ENCODE assay signal across 8 mouse cellular contexts in the genomic region with DNA sequence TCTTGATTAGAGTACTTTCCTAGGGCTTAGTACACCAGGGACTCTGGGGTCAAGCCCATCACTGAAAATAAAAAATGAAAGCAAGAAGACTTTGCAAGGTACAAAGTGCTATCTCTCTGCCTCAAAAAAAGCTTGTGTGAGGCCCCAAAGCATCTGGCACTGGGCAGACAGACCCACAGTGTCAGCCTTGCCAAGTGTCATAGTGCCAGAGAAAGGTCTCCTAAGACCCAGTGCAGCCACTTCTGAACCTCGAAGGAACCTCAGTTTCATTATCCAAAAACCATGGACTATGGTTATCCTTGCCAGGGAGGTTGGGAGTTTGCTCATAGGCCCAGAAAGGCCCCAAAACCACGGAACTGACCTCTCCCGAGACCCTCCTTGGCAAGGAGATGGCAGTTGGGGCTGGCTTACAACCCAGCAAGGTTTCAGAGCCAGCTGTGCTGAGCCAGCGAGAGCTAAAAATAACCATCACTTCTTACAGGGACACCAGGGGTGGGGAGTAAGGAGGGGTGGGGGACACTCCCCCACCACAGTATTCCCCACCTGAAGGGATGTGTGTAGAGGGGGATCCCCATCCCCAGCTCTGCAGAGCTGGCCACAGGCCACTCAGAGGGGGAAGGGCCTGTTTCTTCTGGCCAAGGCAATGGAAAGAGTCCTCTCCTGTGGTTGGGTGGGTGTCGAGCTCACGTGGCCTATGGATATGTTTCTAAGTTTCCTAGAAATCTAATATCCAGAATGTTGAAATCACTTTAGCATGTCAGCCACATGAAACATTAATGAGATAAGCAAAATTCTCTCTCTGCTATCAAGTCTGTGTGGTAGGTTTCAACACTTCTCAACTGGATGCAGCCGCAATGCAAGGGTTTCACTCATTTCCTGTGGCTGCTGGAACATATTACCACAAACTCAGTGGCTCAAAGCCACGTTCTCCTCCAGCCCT. TPM values are rescaled to one million over a fixed set of nuclear protein-coding genes. Genes with fewer than 3 reads are reported as not detected.
A peak's percentile ranks its signal among the peaks of the same experiment; 100 is the strongest.
DNase-seq lines count a peak whose midpoint lies in the region; ATAC-seq and TF ChIP-seq lines count a peak whose summit lies in the region.
"Had no signal": no experiment of that assay in that cellular context is flagged by ENCODE, and none has a peak within 500 bp of the region (broad histone marks: within the 10 kb centered on the region; RNA-seq: fewer than 3 reads in every experiment).

No protein-coding gene starts in this region.

- peaks cover 4% of the 10 kb centered on the region; the same call in 1 of the 2 replicates for H3K27me3 ChIP-seq in lung, embryonic 16.5 days (ENCODE audit: control insufficient read depth, insufficient read depth, low read depth, low read length)
- no peaks in the 10 kb centered on the region; the same call in 1 of the 2 replicates for H3K27me3 ChIP-seq in limb, embryonic 14.5 days (ENCODE audit: control insufficient read depth, insufficient read depth, low read length)
- H3K27me3 ChIP-seq in midbrain, embryonic 16.5 days (ENCODE audit: control insufficient read depth, insufficient read depth, low read depth, low read length) = no peaks in the 10 kb centered on the region

- no peaks in the 10 kb centered on the region for H3K36me3 ChIP-seq in lung, embryonic 16.5 days (ENCODE audit: control insufficient read depth, insufficient read depth, low read length)
- H3K36me3 ChIP-seq in limb, embryonic 14.5 days (ENCODE audit: control insufficient read depth, insufficient read depth, low read length) = no peaks in the 10 kb centered on the region
- H3K36me3 ChIP-seq in midbrain, embryonic 16.5 days (ENCODE audit: control insufficient read depth, insufficient read depth, low read length) = no peaks in the 10 kb centered on the region
- H3K36me3 ChIP-seq: liver, embryonic 12.5 days had no signal

- H3K4me1 ChIP-seq in lung, embryonic 16.5 days (replicated peaks; ENCODE audit: control insufficient read depth, insufficient read depth, low read length) = peaks cover 8% of the 10 kb centered on the region
- H3K4me1 ChIP-seq in limb, embryonic 14.5 days (ENCODE audit: control insufficient read depth, insufficient read depth, low read length) = peaks cover 37% of the 10 kb centered on the region
- no peaks in the 10 kb centered on the region for H3K4me1 ChIP-seq in midbrain, embryonic 16.5 days (ENCODE audit: control insufficient read depth, insufficient read depth, low read length)

- H3K27ac ChIP-seq in lung, embryonic 16.5 days (ENCODE audit: low read length) = no peak overlapping the region
- H3K27ac ChIP-seq in limb, embryonic 14.5 days (replicated peaks; ENCODE audit: low read depth, low read length) = peak overlapping the region; percentile 48; the same call in 1 of the 2 replicates
- H3K27ac ChIP-seq in midbrain, embryonic 16.5 days (ENCODE audit: low read length) = no peak overlapping the region
- H3K27ac ChIP-seq: liver, embryonic 12.5 days had no signal

- H3K4me3 ChIP-seq in lung, embryonic 16.5 days (ENCODE audit: low read length) = no peak overlapping the region
- no peak overlapping the region for H3K4me3 ChIP-seq in limb, embryonic 14.5 days (replicated peaks; ENCODE audit: low read length)
- H3K4me3 ChIP-seq in midbrain, embryonic 16.5 days (ENCODE audit: low read depth, low read length) = no peak overlapping the region
- H3K4me3 ChIP-seq: liver, embryonic 12.5 days had no signal

- no peak for DNase-seq in lung, adult 18-20 months
- DNase-seq in gastrocnemius, adult 18-20 months (ENCODE audit: low spot score) = peak; percentile 47
- DNase-seq in limb, embryonic 14.5 days (ENCODE audit: low spot score) = peak; percentile 75
- no peak for DNase-seq in embryo, embryonic 10.5 days (ENCODE audit: low spot score)
- no peak for DNase-seq in left cerebral cortex, postnatal 25 days (ENCODE audit: low spot score in 2 of 2)

- no peak overlapping the region for H3K4me2 ChIP-seq in lung, embryonic 16.5 days (ENCODE audit: low read depth, low read length)
- H3K4me2 ChIP-seq in limb, embryonic 14.5 days (replicated peaks; ENCODE audit: low read depth, low read length, severe bottlenecking) = no peak overlapping the region
- H3K4me2 ChIP-seq in midbrain, embryonic 16.5 days (ENCODE audit: low read length) = no peak overlapping the region
- H3K4me2 ChIP-seq: liver, embryonic 12.5 days had no signal

- ATAC-seq in lung, embryonic 16.5 days (ENCODE audit: low read depth) = peak; percentile 64; the same call in 1 of the 2 replicates
- peak; percentile 86 for ATAC-seq in limb, embryonic 14.5 days (ENCODE audit: low FRiP score, low read depth)
- no peak for ATAC-seq in midbrain, embryonic 16.5 days
- ATAC-seq: liver, embryonic 12.5 days had no signal

- no peak overlapping the region for H3K9ac ChIP-seq in lung, embryonic 16.5 days (ENCODE audit: low read length)
- H3K9ac ChIP-seq in limb, embryonic 14.5 days (ENCODE audit: low read depth, low read length, severe bottlenecking) = no peak overlapping the region
- no peak overlapping the region for H3K9ac ChIP-seq in midbrain, embryonic 16.5 days (ENCODE audit: low read depth, low read length)
- H3K9ac ChIP-seq: liver, embryonic 12.5 days had no signal

- TF ChIP-seq POLR2A in limb, embryonic 14.5 days (IDR thresholded peaks at IDR 0.05; ENCODE audit: borderline replicate concordance, extremely low read depth, insufficient read depth, insufficient read length) = no peak

- no peaks in the 10 kb centered on the region for H3K9me3 ChIP-seq in lung, embryonic 16.5 days (ENCODE audit: control insufficient read depth, low read length)
- no peaks in the 10 kb centered on the region for H3K9me3 ChIP-seq in limb, embryonic 14.5 days (ENCODE audit: control insufficient read depth, low read length)
- H3K9me3 ChIP-seq in midbrain, embryonic 16.5 days (replicated peaks; ENCODE audit: control insufficient read depth, low read length, poor library complexity, severe bottlenecking) = no peaks in the 10 kb centered on the region
- H3K9me3 ChIP-seq: liver, embryonic 12.5 days had no signal

- 53% methylated on average over 8 of the region's 8 CpGs for WGBS in lung, embryonic 16.5 days
- whole genome bisulfite sequencing in limb, embryonic 14.5 days = 50% methylated on average over 8 of the region's 8 CpGs
- WGBS in midbrain, embryonic 16.5 days = 77% methylated on average over 8 of the region's 8 CpGs

- intact Hi-C loops in left cerebral cortex, postnatal 25 days (cut with DNase I) = no loop called here

RNA-seq across cellular contexts. Expression of gene Traf1, which starts 23.0 kb away (rescaled TPM):
- 4.3 and 4.7 TPM in 2 replicates for polyA plus RNA-seq in lung, embryonic 16.5 days (2015; fragmentation: Nextera tagmentation; extraction: Ambion mirVana)
- total RNA-seq in gastrocnemius, adult 18-20 months (2021) = under 1 TPM; 0.30 to 0.97 TPM
- 5.1 and 7.0 TPM in 2 replicates for polyA plus RNA-seq in limb, embryonic 14.5 days (2012; rRNA removed)
- polyA plus RNA-seq in limb, embryonic 14.5 days (2014; fragmentation: Nextera tagmentation; extraction: Ambion mirVana) = 4.0 and 4.9 TPM in 2 replicates
- 2.8 and 4.9 TPM in 2 replicates for polyA plus RNA-seq in midbrain, embryonic 16.5 days (2015; fragmentation: Nextera tagmentation; extraction: Ambion mirVana)
- 1 to 10 TPM in 1 of 2 experiments, under 1 TPM in 1; 0.57 to 2.1 TPM for total RNA-seq in left cerebral cortex, postnatal 25 days (2021)

RNA-seq across cellular contexts. Expression of gene Phf19, which starts 24.7 kb away (rescaled TPM):
- polyA plus RNA-seq in lung, embryonic 16.5 days (2015; fragmentation: Nextera tagmentation; extraction: Ambion mirVana) = 3.4 and 4.6 TPM in 2 replicates
- under 1 TPM; 0.59 to 0.71 TPM for total RNA-seq in gastrocnemius, adult 18-20 months (2021)
- polyA plus RNA-seq in limb, embryonic 14.5 days (2012; rRNA removed) = 7.9 and 8.7 TPM in 2 replicates
- 4.7 and 8.0 TPM in 2 replicates for polyA plus RNA-seq in limb, embryonic 14.5 days (2014; fragmentation: Nextera tagmentation; extraction: Ambion mirVana)
- 1.4 and 2.0 TPM in 2 replicates for polyA plus RNA-seq in midbrain, embryonic 16.5 days (2015; fragmentation: Nextera tagmentation; extraction: Ambion mirVana)
- total RNA-seq in left cerebral cortex, postnatal 25 days (2021) = 1 to 10 TPM; 1.3 to 1.6 TPM

Comparison
In these comparisons a context has a peak if more than half of its experiments do, and no peak if none do; other contexts are left out.
1. DNase-seq: peak in gastrocnemius, adult 18-20 months (single experiment) and limb, embryonic 14.5 days (single experiment); none in lung, adult 18-20 months (0 of 2), embryo, embryonic 10.5 days (single experiment) and left cerebral cortex, postnatal 25 days (0 of 2).